Mouse (Mus musculus) heart, adult 8-10 months (tissue): ENCODE measurements around the gene Fam173b. TPM values are rescaled to one million over a fixed set of nuclear protein-coding genes. Genes with fewer than 3 reads are reported as not detected.

ENCODE experiments used
- DNase-seq: peaks from one replicate; pipeline ENCODE4 v3.0.0; 2022; ENCODE audit warnings: low spot score
- total RNA-seq, 4 experiments: library from RNA; stranded (reverse); gene quantifications; 2 replicates each; pipeline ENCODE4 v1.2.4; 2022

Fam173b gene
- total RNA-seq, 4 experiments from 2014 or later, result 17.2 to 22.2 (median 20.3) TPM

GRCm38 (mm10) chr15:31586519-31586918 lies 15.1 kb upstream of the Fam173b start:
- peak; percentile 86 for DNase-seq

GRCm38 (mm10) chr15:31587789-31588188 lies 13.9 kb upstream of the Fam173b start:
- no peak for DNase-seq

GRCm38 (mm10) chr15:31588989-31589640 lies 12.5 kb upstream of the Fam173b start:
- no peak for DNase-seq

GRCm38 (mm10) chr15:31590176-31590575 lies 11.5 kb upstream of the Fam173b start:
- no peak for DNase-seq

- DNase-seq, result no peak
Observed at GRCm38 (mm10) chr15:31592531-31592930, 9.1 kb upstream of the Fam173b start.

GRCm38 (mm10) chr15:31594260-31594659 lies 7.4 kb upstream of the Fam173b start:
- DNase-seq, result no peak

- no peak for DNase-seq
Observed at GRCm38 (mm10) chr15:31595651-31596050, 6.0 kb upstream of the Fam173b start.

- DNase-seq, result no peak
Observed at GRCm38 (mm10) chr15:31599834-31600233, 1.8 kb upstream of the Fam173b start.

GRCm38 (mm10) chr15:31601279-31601645 lies 390 bp upstream of the Fam173b start:
- DNase-seq, result no peak

- peak; percentile 16 for DNase-seq
Observed at GRCm38 (mm10) chr15:31602426-31602825, 774 bp downstream of the Fam173b start.

- DNase-seq, result no peak
Observed at GRCm38 (mm10) chr15:31603113-31603512, 1.5 kb downstream of the Fam173b start.

- peak; percentile 10 for DNase-seq
Observed at GRCm38 (mm10) chr15:31606821-31607220, 5.2 kb downstream of the Fam173b start.

GRCm38 (mm10) chr15:31611027-31611426 lies 9.4 kb downstream of the Fam173b start:
- DNase-seq, result no peak

GRCm38 (mm10) chr15:31611976-31612375 lies 10.3 kb downstream of the Fam173b start:
- DNase-seq, result no peak

- DNase-seq, result no peak
Observed at GRCm38 (mm10) chr15:31613826-31614453, 12.3 kb downstream of the Fam173b start.

- no peak for DNase-seq
Observed at GRCm38 (mm10) chr15:31614666-31615065, 13.0 kb downstream of the Fam173b start.

GRCm38 (mm10) chr15:31617261-31617660 lies 15.6 kb downstream of the Fam173b start:
- no peak for DNase-seq

GRCm38 (mm10) chr15:31619521-31619920 lies 17.9 kb downstream of the Fam173b start:
- no peak for DNase-seq

GRCm38 (mm10) chr15:31627277-31628154 lies 25.9 kb downstream of the Fam173b start:
- no peak for DNase-seq

GRCm38 (mm10) chr15:31628180-31628579 lies 26.5 kb downstream of the Fam173b start:
- DNase-seq, result no peak

GRCm38 (mm10) chr15:31629556-31629955 lies 27.9 kb downstream of the Fam173b start:
- no peak for DNase-seq

- no peak for DNase-seq
Observed at GRCm38 (mm10) chr15:31631396-31631858, 29.8 kb downstream of the Fam173b start.
